Mouse (Mus musculus) hematopoietic stem cell, adult 5-6 weeks (primary cell): ENCODE results near the gene Otog. TPM values are rescaled to one million over a fixed set of nuclear protein-coding genes. Genes with fewer than 3 reads are reported as not detected.

ENCODE experiments used
- ATAC-seq, 2 experiments: fragments of 125-278 bp in 1 of 2; replicated peaks in 1 of 2; 2 replicates each; pipeline ENCODE4 v1.8.0; 2016 to 2017; ENCODE audit warnings: inconsistent platforms in 2 of 2, mild to moderate bottlenecking in 2 of 2, moderate number of reproducible peaks in 2 of 2, low read depth in 1 of 2, moderate TSS enrichment in 1 of 2; ENCODE audit not compliant: low FRiP score in 2 of 2, poor library complexity in 2 of 2, severe bottlenecking in 2 of 2, insufficient read depth in 1 of 2, low TSS enrichment in 1 of 2
- total RNA-seq: library from RNA; stranded (forward); fragments of 172-1452, 232-1000 nt; gene quantifications from 2 replicates; pipeline ENCODE4 v1.2.3, GENCODE M21; 2017

Otog gene
- total RNA-seq, 1 experiment from 2014 or later: not detected

DNA sequence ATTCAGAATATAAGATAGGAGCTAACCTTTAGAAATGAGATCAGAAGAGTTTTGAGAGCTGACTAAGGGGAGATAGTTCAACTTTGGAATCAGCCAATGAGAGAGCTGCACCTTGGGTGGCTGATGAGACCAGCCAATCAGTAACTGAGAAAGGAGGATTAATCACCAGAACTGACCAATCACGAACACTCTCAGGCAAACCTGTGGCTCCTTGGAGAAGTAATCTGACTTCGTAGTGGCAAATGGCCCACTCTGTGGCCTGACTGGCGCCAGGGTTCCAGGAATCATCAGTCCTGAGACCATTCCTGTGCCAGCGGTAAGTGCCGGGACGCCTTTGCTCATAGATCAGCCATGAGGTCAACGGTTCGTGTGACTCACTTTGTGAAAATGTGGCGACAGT is 96.6 kb downstream of the Otog start:
- ATAC-seq: no peak

DNA sequence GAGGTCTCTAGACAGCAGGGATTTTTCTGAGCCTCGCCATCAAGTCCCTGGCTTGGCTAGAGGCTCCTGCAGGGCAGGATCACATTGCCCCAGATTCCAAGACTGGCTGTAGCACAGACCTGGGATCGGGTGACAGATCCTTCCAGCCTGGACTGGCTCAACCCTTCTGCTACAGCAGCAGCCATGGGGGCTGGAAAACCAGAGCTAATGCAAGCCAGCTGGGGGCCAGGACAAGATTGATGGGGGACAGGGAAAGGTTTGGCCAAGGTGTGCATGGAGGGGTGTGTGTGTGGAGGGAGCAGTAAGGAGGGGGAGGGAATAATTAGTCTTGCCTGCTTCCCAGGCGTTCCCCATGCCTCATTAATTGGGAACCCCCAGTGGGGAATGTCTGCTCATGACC is 99.0 kb downstream of the Otog start:
- ATAC-seq: no peak

DNA sequence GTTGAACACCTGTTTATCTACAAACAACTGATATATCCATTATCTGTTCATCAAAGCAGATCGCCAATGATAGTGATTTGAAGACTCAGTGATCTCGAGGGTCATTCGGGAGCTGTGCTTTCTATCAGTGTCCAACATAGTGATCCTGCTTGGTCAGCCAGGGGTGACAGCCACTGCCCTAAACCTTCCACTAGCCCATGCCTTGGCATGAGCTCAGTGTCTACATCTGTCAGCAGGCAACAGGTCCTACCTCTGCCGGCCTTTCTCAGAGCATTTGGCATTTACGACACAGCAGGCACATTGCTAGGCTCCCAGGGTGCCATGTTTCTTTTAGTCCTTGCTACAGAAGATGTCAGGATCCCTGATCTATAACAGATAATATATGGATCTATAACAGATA is 99.5 kb downstream of the Otog start:
- ATAC-seq: no peak

DNA sequence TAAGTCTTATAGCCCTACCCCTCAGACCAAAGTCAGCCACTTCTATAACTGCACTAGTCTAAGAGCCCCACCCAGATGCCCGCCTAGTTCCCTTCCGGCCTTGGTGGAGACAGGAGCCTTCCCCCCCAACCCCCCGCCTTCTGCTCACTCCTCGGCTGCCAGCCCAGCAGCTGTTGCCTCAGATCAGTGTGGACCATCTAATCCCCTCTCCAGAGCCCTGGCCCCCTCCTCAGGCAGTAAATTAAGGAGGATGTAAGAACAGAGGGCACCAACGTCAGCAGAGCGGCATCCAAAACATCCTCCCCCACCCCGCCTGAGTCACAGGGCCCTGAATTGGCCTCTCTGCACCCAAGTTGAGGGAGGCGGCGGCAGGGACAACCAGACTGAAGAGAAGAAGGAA is 100.7 kb downstream of the Otog start:
- no peak for ATAC-seq

DNA sequence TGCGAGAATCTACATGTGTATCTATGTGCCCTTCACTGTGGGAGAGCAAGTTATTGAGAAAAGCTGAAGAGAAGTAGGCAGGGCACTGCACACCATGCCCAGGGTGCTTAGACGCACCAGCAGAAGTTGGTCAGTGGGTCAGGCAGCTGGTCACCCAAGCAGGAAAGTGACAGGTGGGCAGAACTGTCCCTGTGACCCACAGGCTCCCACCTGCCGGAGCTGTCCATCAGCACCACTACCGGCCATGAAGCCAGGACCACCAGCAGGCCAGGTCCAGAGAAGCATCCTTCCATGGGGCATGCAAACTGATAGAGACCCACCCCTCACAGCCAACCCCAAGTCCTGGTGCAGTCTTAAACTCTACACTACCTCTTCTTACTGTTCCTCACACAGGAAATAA is 106.9 kb downstream of the Otog start:
- no peak for ATAC-seq

DNA sequence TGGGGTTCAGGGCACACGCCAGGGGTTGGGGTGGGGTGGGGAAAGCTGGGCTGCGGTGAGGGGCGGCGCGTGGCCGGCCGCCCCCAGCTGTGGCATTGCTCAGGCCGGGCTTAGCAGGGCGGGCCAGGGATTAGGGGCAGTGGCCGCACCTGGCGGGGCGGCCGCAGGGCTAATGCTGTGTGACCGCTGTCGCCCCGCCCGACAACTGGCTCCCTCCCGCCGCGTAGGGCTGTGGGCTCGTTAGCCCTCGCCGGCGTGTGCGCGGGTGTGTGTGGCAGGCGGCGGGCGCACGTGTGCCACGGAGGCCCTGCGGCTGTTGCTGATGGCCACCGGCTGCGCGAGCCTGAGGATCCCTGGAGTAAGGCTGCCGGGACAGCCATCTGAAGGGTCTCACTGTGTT is 108.0 kb downstream of the Otog start:
- ATAC-seq: no peak

DNA sequence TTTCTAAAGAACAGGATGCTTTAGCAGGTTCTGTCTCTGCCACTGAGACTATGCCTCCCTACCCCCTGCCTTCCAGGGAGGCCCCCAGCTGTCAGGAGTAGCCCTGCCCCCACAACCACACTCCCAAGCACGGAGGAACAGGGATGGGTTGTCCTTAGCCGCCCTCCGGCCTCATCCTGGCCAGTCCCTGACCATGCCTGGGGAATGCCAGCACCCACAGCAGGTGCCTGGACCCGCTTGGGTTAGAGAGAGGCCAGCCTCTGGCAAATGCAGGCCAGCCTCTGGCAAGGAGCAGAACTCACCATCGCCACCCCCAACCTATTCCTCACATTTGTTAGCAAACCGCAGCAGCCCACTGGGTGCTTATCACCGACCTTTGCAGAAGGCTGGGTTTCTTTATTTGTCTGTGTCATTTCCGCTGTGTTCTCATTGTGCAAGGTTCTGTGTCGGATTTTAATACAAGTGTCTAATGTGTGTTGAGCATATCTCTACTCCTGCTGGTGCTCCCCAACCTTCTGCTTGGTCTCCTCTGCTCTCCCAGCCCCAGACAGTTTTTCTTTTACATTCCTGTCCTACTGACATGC is 109.4 kb downstream of the Otog start:
- no peak for ATAC-seq

DNA sequence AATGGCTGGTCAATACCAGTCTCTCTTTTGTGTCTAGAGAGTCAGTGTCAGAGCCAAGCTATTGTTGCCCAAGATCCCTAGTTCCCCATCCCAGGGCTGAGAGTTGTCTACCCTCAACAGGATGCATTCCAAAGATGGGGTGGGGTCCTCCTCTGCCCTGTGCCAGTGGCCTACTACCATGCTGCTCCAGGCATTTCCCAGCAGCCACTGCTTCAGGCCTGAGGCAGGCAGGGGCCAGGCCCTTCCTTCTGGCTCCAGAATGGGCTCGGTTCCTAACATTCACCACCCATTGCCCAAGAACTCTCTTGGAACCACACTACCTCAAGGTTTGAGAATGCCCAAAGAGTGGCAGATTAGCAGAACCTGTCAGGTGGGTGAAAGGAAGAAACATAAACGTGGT is 112.0 kb downstream of the Otog start:
- ATAC-seq: no peak

DNA sequence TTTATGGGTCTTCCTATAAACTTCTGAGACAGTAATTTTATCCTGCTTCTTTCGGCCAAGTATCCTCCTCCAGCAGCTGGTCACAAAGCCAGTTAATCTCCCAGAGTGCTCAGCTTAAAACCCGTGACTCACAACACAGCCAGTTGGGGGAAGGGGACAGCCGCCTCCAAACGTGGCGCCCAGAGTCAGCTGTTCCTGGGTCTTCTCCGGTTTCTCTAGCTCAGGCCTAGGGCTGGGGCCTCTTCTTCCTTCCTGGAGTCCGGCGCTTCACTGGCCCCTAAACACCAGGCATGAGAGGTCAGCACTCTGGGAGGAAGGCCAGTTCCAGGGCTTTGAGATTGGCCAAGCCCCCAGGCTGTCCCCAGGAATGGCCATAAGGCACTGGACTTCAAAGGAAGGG is 112.4 kb downstream of the Otog start:
- no peak for ATAC-seq

DNA sequence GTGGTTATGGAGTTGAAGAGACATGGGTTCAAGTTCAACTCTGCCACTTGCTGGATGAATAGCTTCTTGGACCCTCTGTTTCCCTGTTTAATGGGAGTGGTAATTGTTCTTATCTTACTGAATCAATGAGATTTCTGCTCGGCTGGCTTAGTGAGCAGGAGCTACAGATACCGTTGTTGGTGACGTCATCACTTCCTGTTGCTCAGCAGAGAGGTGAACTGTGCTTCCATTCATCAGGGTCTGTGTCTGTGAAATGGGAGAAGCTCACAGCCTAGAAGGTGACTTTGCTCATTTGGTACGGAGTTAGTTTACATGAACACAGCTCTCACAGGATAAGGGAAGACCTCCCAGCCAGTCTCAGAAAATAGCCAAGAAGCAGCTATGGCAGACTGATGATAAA is 113.1 kb downstream of the Otog start:
- ATAC-seq: no peak

Other genes starting within 250 kb of the Otog start
- gene Abcc6, start 210.7 kb upstream of the Otog start, total RNA-seq: not detected in 2 replicates
- gene Nomo1, start 207.3 kb upstream of the Otog start, total RNA-seq: 36.7 and 48.5 TPM in 2 replicates
- not detected in 2 replicates for gene Kcnj11, start 140.2 kb upstream of the Otog start, total RNA-seq
- gene Abcc8, start 61.0 kb upstream of the Otog start, total RNA-seq: not detected in 2 replicates
- gene Ush1c, start 2.5 kb upstream of the Otog start, total RNA-seq: not detected in 2 replicates
- gene Myod1, start 135.5 kb downstream of the Otog start, total RNA-seq: not detected in 2 replicates
- gene Kcnc1, start 155.5 kb downstream of the Otog start, total RNA-seq: 0.19 and 0.25 TPM in 2 replicates